Mouse (Mus musculus) liver, adult 2 months (tissue): ENCODE data around the gene Psmb11. TPM values are rescaled to one million over a fixed set of nuclear protein-coding genes. Genes with fewer than 3 reads are reported as not detected.

ENCODE experiments used
- DNase-seq: peaks from one replicate; pipeline ENCODE4 v3.0.0-alpha.2; 2011; ENCODE audit warnings: low read depth, low spot score; ENCODE audit errors: extremely low read depth
- H3K27ac ChIP-seq: fragments of 200-500 bp; replicated peaks from 2 replicates; pipeline ENCODE4 v1.5.1; 2012; ENCODE audit warnings: low read depth, mild to moderate bottlenecking, control low read depth, inconsistent platforms, low read length; ENCODE audit not compliant: insufficient read depth
- H3K27me3 ChIP-seq: fragments of 200-500 bp; 2 replicates; pipeline ENCODE4 v1.6.1; 2012; ENCODE audit warnings: mild to moderate bottlenecking, moderate library complexity, low read length, inconsistent platforms; ENCODE audit not compliant: control insufficient read depth, insufficient read depth
- H3K36me3 ChIP-seq: fragments of 200-500 bp; 2 replicates; pipeline ENCODE4 v1.6.1; 2012; ENCODE audit warnings: low read length, inconsistent platforms; ENCODE audit not compliant: control insufficient read depth, insufficient read depth
- H3K4me1 ChIP-seq: fragments of 200-500 bp; 2 replicates; pipeline ENCODE4 v1.6.1; 2011; ENCODE audit warnings: low read length; ENCODE audit not compliant: control insufficient read depth, insufficient read depth
- H3K4me3 ChIP-seq: fragments of 200-500 bp; 2 replicates; pipeline ENCODE4 v1.5.1; 2011; ENCODE audit warnings: low read depth, mild to moderate bottlenecking, control low read depth, low read length, moderate library complexity; ENCODE audit not compliant: insufficient read depth
- H3K79me2 ChIP-seq: fragments of 200-500 bp; 2 replicates; pipeline ENCODE4 v1.6.1; 2012; ENCODE audit warnings: inconsistent platforms, mild to moderate bottlenecking, low read length, moderate library complexity; ENCODE audit not compliant: control insufficient read depth, insufficient read depth
- H3K9ac ChIP-seq: fragments of 200-500 bp; 2 replicates; pipeline ENCODE4 v1.6.1; 2012; ENCODE audit warnings: low read depth, mild to moderate bottlenecking, control low read depth, inconsistent platforms, low read length
- CTCF ChIP-seq: fragments of 200-500 bp; IDR thresholded peaks from 2 replicates; pipeline ENCODE4 v1.5.1; 2011; ENCODE audit warnings: low read depth, low read length, control low read depth
- POLR2A ChIP-seq: fragments of 200-500 bp; IDR thresholded peaks from 2 replicates; pipeline ENCODE4 v1.6.1; 2011; ENCODE audit warnings: low read length, control low read depth; ENCODE audit not compliant: insufficient read depth; ENCODE audit errors: extremely low read depth
- WGBS: fragments of 180-500 bp; shearing (Covaris S2); methylation state at CpG from one replicate; pipeline ENCODE4 v1.1.7; 2018; 5-methylcytosine and 5-hydroxymethylcytosine counted together
- polyA plus RNA-seq: library from polyadenylated mRNA; depleted of rRNA; stranded (reverse); fragments of >200 nt; gene quantifications from 2 replicates; pipeline ENCODE4 v1.2.3, GENCODE M21; 2012
- total RNA-seq: library from RNA; depleted of rRNA; stranded (reverse); fragments of >200 nt; gene quantifications from 2 replicates; pipeline ENCODE4 v1.2.3, GENCODE M21; 2014

Gene Psmb11
- total and polyA plus RNA-seq, 2 experiments = not detected

DNA sequence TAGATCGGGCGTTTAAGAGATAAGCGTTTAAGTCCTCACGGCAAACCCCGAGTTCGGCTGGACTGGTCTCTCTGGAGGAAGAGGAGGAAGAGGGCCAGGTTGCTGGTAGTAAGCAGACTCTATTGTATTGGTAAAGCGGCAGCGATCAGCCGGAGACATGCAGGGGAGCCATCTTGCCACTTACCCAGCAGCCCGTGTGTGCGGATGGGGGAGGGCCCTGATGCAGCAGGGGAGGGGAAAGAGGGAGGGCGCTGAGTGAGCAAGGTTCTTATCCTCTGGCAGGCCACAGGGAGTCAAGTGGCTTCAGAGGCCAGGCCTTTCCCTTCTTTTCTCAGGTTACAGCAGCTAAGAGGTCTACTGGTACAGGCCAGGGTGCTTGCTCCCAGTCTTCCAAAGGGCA, 32.3 kb downstream of the Psmb11 start:
- Histone ChIP-seq H3K4me1 (peaks cover 6% of the 10 kb centered on the region), H3K4me3 (peak overlapping the region; percentile 54), H3K27me3 (no peaks in the 10 kb centered on the region), H3K27ac (peak overlapping the region; percentile 43), H3K9ac (peak overlapping the region; percentile 78), H3K79me2 (peaks cover 4% of the 10 kb centered on the region; the same call in 1 of the 2 replicates), H3K36me3 (peaks cover 51% of the 10 kb centered on the region)
- TF ChIP-seq CTCF (no peak), POLR2A (no peak)
- 1% methylated on average over 12 of the region's 12 CpGs for WGBS
- DNase-seq = peak; percentile 85

GRCm38 (mm10) chr14:54660009-54660408, 38.8 kb downstream of the Psmb11 start:
- 97% methylated on average over 2 of the region's 2 CpGs for WGBS
- no peak overlapping the region for H3K4me3 ChIP-seq
- H3K79me2 ChIP-seq = peaks cover 5% of the 10 kb centered on the region; the same call in 1 of the 2 replicates
- no peak overlapping the region for H3K9ac ChIP-seq
- TF ChIP-seq CTCF (no peak), POLR2A (no peak)
- H3K36me3 ChIP-seq = peaks cover 83% of the 10 kb centered on the region
- DNase-seq = no peak
- no peak overlapping the region for H3K27ac ChIP-seq
- H3K27me3 ChIP-seq = no peaks in the 10 kb centered on the region
- no peaks in the 10 kb centered on the region for H3K4me1 ChIP-seq

GRCm38 (mm10) chr14:54664477-54665222, 43.4 kb downstream of the Psmb11 start:
- 90% methylated on average over 10 of the region's 10 CpGs for WGBS
- no peaks in the 10 kb centered on the region for H3K4me1 ChIP-seq
- DNase-seq = no peak
- TF ChIP-seq CTCF (no peak), POLR2A (no peak)
- H3K36me3 ChIP-seq = peaks cover 72% of the 10 kb centered on the region
- H3K4me3 ChIP-seq = no peak overlapping the region
- H3K79me2 ChIP-seq = peaks cover 5% of the 10 kb centered on the region; the same call in 1 of the 2 replicates
- no peak overlapping the region for H3K27ac ChIP-seq
- H3K9ac ChIP-seq = no peak overlapping the region
- no peaks in the 10 kb centered on the region for H3K27me3 ChIP-seq

- Histone ChIP-seq H3K9ac (no peak overlapping the region), H3K4me3 (no peak overlapping the region), H3K36me3 (peaks cover 46% of the 10 kb centered on the region), H3K4me1 (no peaks in the 10 kb centered on the region), H3K79me2 (peaks cover 4% of the 10 kb centered on the region; the same call in 1 of the 2 replicates), H3K27ac (no peak overlapping the region), H3K27me3 (no peaks in the 10 kb centered on the region)
- no peak for TF ChIP-seq POLR2A
- peak; percentile 72 for TF ChIP-seq CTCF
- WGBS = 53% methylated on average over 4 of the region's 4 CpGs
- peak; percentile 79 for DNase-seq
These were observed 48.1 kb downstream of the Psmb11 start for GRCm38 (mm10) chr14:54669381-54669780.

GRCm38 (mm10) chr14:54674317-54674716, 53.1 kb downstream of the Psmb11 start:
- DNase-seq = no peak

GRCm38 (mm10) chr14:54676290-54676689, 55.1 kb downstream of the Psmb11 start:
- Histone ChIP-seq H3K9ac (no peak overlapping the region), H3K27ac (no peak overlapping the region), H3K36me3 (peaks cover 41% of the 10 kb centered on the region), H3K27me3 (no peaks in the 10 kb centered on the region), H3K4me3 (no peak overlapping the region), H3K79me2 (peaks cover 5% of the 10 kb centered on the region; the same call in 1 of the 2 replicates), H3K4me1 (peaks cover 2% of the 10 kb centered on the region; the same call in 1 of the 2 replicates)
- no peak for DNase-seq
- WGBS = 86% methylated on average over 5 of the region's 5 CpGs
- no peak for TF ChIP-seq CTCF
- no peak for TF ChIP-seq POLR2A

More at GRCm38 (mm10) chr14:54674317-54674716, 53.1 kb downstream of the Psmb11 start:
- no peak for TF ChIP-seq POLR2A
- 0 out of 2 replicates have a peak, but pooled peaks cover 2% of the 10 kb centered on the region for H3K4me1 ChIP-seq
- WGBS = 63% methylated on average over 2 of the region's 2 CpGs
- no peak overlapping the region for H3K9ac ChIP-seq
- H3K4me3 ChIP-seq = no peak overlapping the region
- no peak overlapping the region for H3K27ac ChIP-seq
- H3K36me3 ChIP-seq = peaks cover 41% of the 10 kb centered on the region
- no peaks in the 10 kb centered on the region for H3K27me3 ChIP-seq
- 0 out of 2 replicates have a peak, but pooled peaks cover 4% of the 10 kb centered on the region for H3K79me2 ChIP-seq
